Mouse (Mus musculus) adrenal gland, postnatal 25 days (tissue): ENCODE results near the gene Snrnp35. TPM values are rescaled to one million over a fixed set of nuclear protein-coding genes. Genes with fewer than 3 reads are reported as not detected.

Source experiments
- DNase-seq: peaks from one replicate; pipeline ENCODE4 v3.0.0; 2021; ENCODE audit warnings: mixed read lengths
- total RNA-seq: library from RNA; stranded (reverse); gene quantifications from 2 replicates; pipeline ENCODE4 v1.2.3, GENCODE M21; 2021

Snrnp35 gene
- total RNA-seq, 1 experiment from 2014 or later = 20.7 TPM

GRCm38 (mm10) chr5:124539905-124540304, 57.0 kb downstream of the Snrnp35 start:
- no peak for DNase-seq

- DNase-seq = peak; percentile 94
Measured at GRCm38 (mm10) chr5:124540383-124540786, 57.5 kb downstream of the Snrnp35 start, which contains the start of gene Tmed2. TSS of gene Tmed2 (plus strand) at chr5:124540695.

Other genes starting within 250 kb of the Snrnp35 start
- gene Pitpnm2, start 233.4 kb upstream of the Snrnp35 start, total RNA-seq = 62.5 and 83.8 TPM in 2 replicates
- 7.8 and 11.8 TPM in 2 replicates for gene Mphosph9, start 155.2 kb upstream of the Snrnp35 start, total RNA-seq
- 15.1 and 19.9 TPM in 2 replicates for gene 2810006K23Rik, start 155.0 kb upstream of the Snrnp35 start, total RNA-seq
- gene Cdk2ap1, start 120.1 kb upstream of the Snrnp35 start, total RNA-seq = 148 and 153 TPM in 2 replicates
- gene Sbno1, start 57.1 kb upstream of the Snrnp35 start, total RNA-seq = 91.4 and 104 TPM in 2 replicates
- 216 and 296 TPM in 2 replicates for gene Kmt5a, start 43.2 kb upstream of the Snrnp35 start, total RNA-seq
- 27.0 TPM in 2 replicates for gene Rilpl2, start 4.8 kb upstream of the Snrnp35 start, total RNA-seq
- 15.1 and 17.7 TPM in 2 replicates for gene Rilpl1, start 48.3 kb downstream of the Snrnp35 start, total RNA-seq
- gene Tmed2, start 57.6 kb downstream of the Snrnp35 start, total RNA-seq = 186 and 197 TPM in 2 replicates
- gene Ddx55, start 69.7 kb downstream of the Snrnp35 start, total RNA-seq = 14.8 and 15.5 TPM in 2 replicates
- gene Eif2b1, start 96.0 kb downstream of the Snrnp35 start, total RNA-seq = 42.1 and 48.3 TPM in 2 replicates
- 34.5 and 46.1 TPM in 2 replicates for gene Gtf2h3, start 96.0 kb downstream of the Snrnp35 start, total RNA-seq
- gene Atp6v0a2, start 145.4 kb downstream of the Snrnp35 start, total RNA-seq = 54.0 and 83.7 TPM in 2 replicates
- gene Dnah10, start 242.0 kb downstream of the Snrnp35 start, total RNA-seq = 3.2 and 3.4 TPM in 2 replicates